Mouse (Mus musculus): ENCODE measurements around the gene Tgfbr2.

DNA sequence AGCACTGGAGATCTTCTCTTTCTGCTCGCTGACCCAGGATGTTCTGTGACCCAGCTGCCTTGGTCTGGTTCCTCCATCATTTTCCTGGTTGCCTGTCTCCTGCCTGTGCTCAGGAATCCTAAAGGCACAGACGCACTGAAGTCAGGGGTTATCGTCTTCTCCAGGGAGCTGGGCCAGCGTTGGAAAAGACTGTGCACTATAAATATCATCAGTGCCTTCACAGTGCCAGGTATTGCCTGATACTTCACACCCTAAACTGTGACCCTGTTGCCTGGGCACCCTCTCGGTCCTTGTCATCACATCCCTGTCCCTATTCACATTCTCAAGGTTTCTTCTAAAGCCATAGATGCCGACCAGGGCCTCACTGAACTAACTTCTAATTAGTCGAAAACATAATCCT is 55.2 kb downstream of the Tgfbr2 start:
- no peak for TF ChIP-seq POLR2A (IDR thresholded peaks at IDR 0.05; ENCODE audit: low read depth, low read length)
- TF ChIP-seq CTCF (conservative IDR thresholded peaks at IDR 0.05; ENCODE audit: insufficient read depth, insufficient read length, low read depth, low read length) = no peak

Data from kidney, adult 2 months (tissue).